Mouse (Mus musculus): Measurements from ENCODE around the gene Adgrd1. TPM values are rescaled to one million over a fixed set of nuclear protein-coding genes. Genes with fewer than 3 reads are reported as not detected.

Adgrd1 gene
- 3.3 TPM in 2 replicates for polyA plus RNA-seq (2012; rRNA removed)

DNA sequence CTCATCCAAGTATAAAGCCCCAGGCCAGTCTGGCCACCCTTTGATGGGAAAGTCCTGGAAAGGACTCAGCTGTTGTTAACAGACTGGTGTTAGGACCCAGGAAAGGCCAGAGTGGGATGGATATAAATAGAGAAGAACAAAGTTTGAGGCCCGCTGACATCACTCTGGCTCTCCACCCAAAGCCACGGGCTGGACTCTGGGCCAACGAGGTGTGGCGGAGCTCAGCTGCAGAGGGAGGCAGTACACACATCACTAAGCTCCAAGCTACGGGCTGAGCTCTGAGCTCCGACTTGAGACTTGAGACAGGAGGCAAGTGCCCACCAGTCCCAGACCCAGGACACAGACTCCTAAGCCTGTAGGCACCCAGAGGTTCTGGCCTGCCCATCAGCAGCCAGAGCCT is at the start of gene Adgrd1:
Adgrd1 (plus strand) TSS at position 240 of the 400 bp plus-strand sequence.
- H3K27me3 ChIP-seq (ENCODE audit: control insufficient read depth, insufficient read depth, low read length): no peaks in the 10 kb centered on the region
- peaks cover 7% of the 10 kb centered on the region; the same call in 1 of the 2 replicates for H3K4me1 ChIP-seq (replicated peaks; ENCODE audit: control insufficient read depth, insufficient read depth, low read length)
- 71% methylated on average over 6 of the region's 6 CpGs for WGBS
- H3K4me3 ChIP-seq (ENCODE audit: control insufficient read depth, insufficient read depth, low read length): no peak within 1 kb of the TSS
- H3K36me3 ChIP-seq (ENCODE audit: control insufficient read depth, insufficient read depth, low read length): no peaks in the 10 kb centered on the region
- TF ChIP-seq CTCF (IDR thresholded peaks at IDR 0.05; ENCODE audit: borderline replicate concordance, control insufficient read depth, extremely low read depth, insufficient read depth, low read length, poor library complexity) (no peak), POLR2A (IDR thresholded peaks at IDR 0.05; ENCODE audit: control insufficient read depth, extremely low read depth, insufficient read depth, low read length, poor library complexity) (no peak)
- no peak for DNase-seq
- no peak within 1 kb of the TSS for H3K27ac ChIP-seq (ENCODE audit: control insufficient read depth, insufficient read depth, low read length)

DNA sequence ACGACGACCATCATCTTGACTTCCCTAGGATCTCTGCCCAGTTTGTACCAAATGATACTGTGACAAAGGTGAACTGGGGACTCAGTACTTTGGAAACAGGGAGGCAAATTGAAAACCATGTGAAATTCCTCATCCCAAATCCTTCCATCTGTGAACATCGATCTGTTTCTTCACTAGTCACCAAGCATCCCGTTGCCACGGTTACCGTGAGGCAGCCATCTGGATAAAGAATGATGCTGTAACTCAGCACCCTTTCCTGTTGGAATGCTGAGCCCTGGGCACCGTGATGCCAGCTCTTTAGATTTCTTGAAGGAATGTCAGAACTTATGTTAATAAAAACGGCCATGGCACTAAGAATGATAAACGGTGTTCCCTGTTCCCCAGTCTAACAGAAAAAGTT is 47.2 kb upstream of the Adgrd1 start:
- Histone ChIP-seq H3K27me3 (ENCODE audit: control insufficient read depth, insufficient read depth, low read length) (no peaks in the 10 kb centered on the region), H3K36me3 (ENCODE audit: control insufficient read depth, insufficient read depth, low read length) (no peaks in the 10 kb centered on the region), H3K4me3 (ENCODE audit: control insufficient read depth, insufficient read depth, low read length) (no peak overlapping the region), H3K27ac (ENCODE audit: control insufficient read depth, insufficient read depth, low read length) (no peak overlapping the region), H3K4me1 (replicated peaks; ENCODE audit: control insufficient read depth, insufficient read depth, low read length) (no peaks in the 10 kb centered on the region)
- WGBS: 88% methylated on average over 9 of the region's 9 CpGs
- TF ChIP-seq CTCF (IDR thresholded peaks at IDR 0.05; ENCODE audit: borderline replicate concordance, control insufficient read depth, extremely low read depth, insufficient read depth, low read length, poor library complexity) (no peak), POLR2A (IDR thresholded peaks at IDR 0.05; ENCODE audit: control insufficient read depth, extremely low read depth, insufficient read depth, low read length, poor library complexity) (no peak)
- no peak for DNase-seq

DNA sequence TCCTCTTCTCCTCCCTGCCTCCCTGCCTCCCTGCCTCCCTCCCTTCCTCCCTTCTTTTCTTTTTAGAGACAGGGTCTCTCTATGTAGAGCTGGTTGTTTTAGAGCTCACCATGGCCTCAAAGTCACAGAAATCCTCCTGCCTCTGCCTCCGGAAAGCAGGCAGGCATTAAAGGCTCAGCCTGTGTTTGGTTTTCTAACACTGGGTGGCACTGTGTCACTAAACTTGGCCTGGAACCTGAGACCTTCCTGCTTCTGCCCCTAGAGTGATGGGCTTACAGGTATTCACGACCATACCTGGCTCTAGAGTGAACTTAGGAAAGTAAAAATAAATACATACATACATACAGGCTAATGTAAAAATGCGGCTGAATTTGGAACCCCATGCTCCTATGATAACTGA is 44.6 kb upstream of the Adgrd1 start:
- no peak for DNase-seq
- H3K27me3 ChIP-seq (ENCODE audit: control insufficient read depth, insufficient read depth, low read length): no peaks in the 10 kb centered on the region
- WGBS: 81% methylated on average over 3 of the region's 3 CpGs
- no peak overlapping the region for H3K27ac ChIP-seq (ENCODE audit: control insufficient read depth, insufficient read depth, low read length)
- no peaks in the 10 kb centered on the region for H3K36me3 ChIP-seq (ENCODE audit: control insufficient read depth, insufficient read depth, low read length)
- H3K4me3 ChIP-seq (ENCODE audit: control insufficient read depth, insufficient read depth, low read length): no peak overlapping the region
- no peak for TF ChIP-seq POLR2A (IDR thresholded peaks at IDR 0.05; ENCODE audit: control insufficient read depth, extremely low read depth, insufficient read depth, low read length, poor library complexity)
- no peaks in the 10 kb centered on the region for H3K4me1 ChIP-seq (replicated peaks; ENCODE audit: control insufficient read depth, insufficient read depth, low read length)

DNA sequence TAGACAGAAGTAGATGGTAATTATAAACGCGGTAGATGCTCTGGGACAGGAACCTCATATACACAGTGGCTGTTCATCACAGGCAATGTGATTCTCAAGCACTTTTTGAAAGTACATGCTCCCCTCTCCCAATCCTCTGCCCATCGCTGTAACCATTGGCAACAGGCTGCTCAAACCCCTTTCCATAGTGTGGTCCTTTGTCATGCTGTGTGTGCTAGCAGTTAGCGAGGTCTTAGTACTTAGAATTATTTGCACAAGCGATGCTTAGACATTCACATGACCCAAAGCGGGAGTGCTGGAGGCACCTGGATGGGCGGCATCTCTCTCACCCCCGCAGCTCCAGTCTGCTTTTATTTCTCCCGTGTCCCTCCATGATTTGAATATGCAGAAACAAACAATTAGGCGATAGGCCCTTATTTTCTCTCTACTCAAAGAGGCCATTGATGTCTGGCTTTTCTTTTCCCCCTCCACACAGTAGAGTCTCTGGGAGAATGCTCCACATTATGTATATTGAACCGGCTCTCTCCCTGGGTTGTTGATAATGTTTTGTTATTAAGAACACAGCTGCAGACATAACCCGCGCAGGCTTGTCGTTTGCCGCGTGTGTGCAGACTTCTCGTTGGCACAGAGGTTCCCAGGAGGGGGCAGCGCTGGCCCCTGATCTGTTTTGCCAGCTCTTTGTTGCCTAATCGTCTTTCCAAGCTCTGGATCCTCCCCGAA is 43.8 kb upstream of the Adgrd1 start:
- TF ChIP-seq POLR2A (IDR thresholded peaks at IDR 0.05; ENCODE audit: control insufficient read depth, extremely low read depth, insufficient read depth, low read length, poor library complexity): no peak
- TF ChIP-seq CTCF (IDR thresholded peaks at IDR 0.05; ENCODE audit: borderline replicate concordance, control insufficient read depth, extremely low read depth, insufficient read depth, low read length, poor library complexity): no peak
- no peak for DNase-seq
- WGBS: 61% methylated on average over 20 of the region's 20 CpGs
- Histone ChIP-seq H3K36me3 (ENCODE audit: control insufficient read depth, insufficient read depth, low read length) (no peaks in the 10 kb centered on the region), H3K4me1 (replicated peaks; ENCODE audit: control insufficient read depth, insufficient read depth, low read length) (no peaks in the 10 kb centered on the region), H3K27ac (ENCODE audit: control insufficient read depth, insufficient read depth, low read length) (no peak overlapping the region), H3K27me3 (ENCODE audit: control insufficient read depth, insufficient read depth, low read length) (no peaks in the 10 kb centered on the region), H3K4me3 (ENCODE audit: control insufficient read depth, insufficient read depth, low read length) (no peak overlapping the region)

DNA sequence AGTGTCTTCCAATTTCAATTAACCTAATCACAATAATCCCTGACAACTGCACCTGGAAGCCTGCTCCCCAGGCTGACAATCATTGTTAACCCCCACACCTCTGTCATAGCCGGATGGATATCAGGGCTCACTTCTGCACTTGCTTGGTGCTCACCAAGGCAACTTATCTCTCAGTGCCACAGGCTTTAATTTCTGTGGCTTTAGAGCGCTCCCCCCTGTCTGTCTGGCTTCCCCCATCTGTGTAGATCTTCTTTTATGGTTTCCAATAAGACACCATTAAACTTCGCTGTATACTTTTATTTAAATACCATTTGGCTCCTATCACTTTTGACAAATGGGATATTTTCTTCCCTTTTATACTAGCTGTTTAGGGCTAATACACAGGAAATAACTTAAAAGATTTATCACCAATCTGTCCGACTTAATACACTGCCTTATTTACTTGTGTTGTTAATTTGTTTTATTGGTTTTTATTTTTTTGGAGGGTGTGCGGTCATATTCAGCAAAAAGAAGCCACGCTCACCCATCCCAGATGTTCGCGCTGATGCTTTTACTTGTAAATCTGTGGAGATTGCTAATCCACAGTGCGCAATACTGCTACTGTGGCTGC is 41.8 kb upstream of the Adgrd1 start:
- 80% methylated on average over 9 of the region's 9 CpGs for WGBS
- no peak for DNase-seq
- H3K4me3 ChIP-seq (ENCODE audit: control insufficient read depth, insufficient read depth, low read length): no peak overlapping the region
- H3K27me3 ChIP-seq (ENCODE audit: control insufficient read depth, insufficient read depth, low read length): no peaks in the 10 kb centered on the region
- H3K36me3 ChIP-seq (ENCODE audit: control insufficient read depth, insufficient read depth, low read length): no peaks in the 10 kb centered on the region
- no peak for TF ChIP-seq CTCF (IDR thresholded peaks at IDR 0.05; ENCODE audit: borderline replicate concordance, control insufficient read depth, extremely low read depth, insufficient read depth, low read length, poor library complexity)
- TF ChIP-seq POLR2A (IDR thresholded peaks at IDR 0.05; ENCODE audit: control insufficient read depth, extremely low read depth, insufficient read depth, low read length, poor library complexity): no peak
- H3K4me1 ChIP-seq (replicated peaks; ENCODE audit: control insufficient read depth, insufficient read depth, low read length): no peaks in the 10 kb centered on the region
- no peak overlapping the region for H3K27ac ChIP-seq (ENCODE audit: control insufficient read depth, insufficient read depth, low read length)

DNA sequence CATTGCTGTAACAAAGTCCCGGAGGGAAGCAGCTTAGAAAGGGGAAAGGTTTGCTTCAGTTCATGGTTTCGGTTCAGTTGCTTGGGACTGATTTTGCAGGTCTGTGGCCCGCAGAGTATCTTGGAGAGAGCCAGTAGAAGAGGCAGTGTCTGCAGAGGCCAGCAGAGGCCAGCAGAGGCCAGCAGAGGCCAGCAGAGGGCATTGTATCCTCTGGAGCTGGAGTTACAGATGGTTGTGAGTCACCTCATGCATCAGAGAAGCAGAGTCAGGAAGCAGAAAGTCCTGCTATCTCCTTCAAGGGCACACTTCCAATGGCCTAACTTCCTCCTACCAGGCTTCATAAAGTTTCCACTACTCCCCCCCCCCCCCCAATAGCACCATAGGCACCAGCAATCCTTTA is 37.4 kb upstream of the Adgrd1 start:
- TF ChIP-seq POLR2A (IDR thresholded peaks at IDR 0.05; ENCODE audit: control insufficient read depth, extremely low read depth, insufficient read depth, low read length, poor library complexity) (no peak), CTCF (IDR thresholded peaks at IDR 0.05; ENCODE audit: borderline replicate concordance, control insufficient read depth, extremely low read depth, insufficient read depth, low read length, poor library complexity) (no peak)
- no peak for DNase-seq
- no peak overlapping the region for H3K4me3 ChIP-seq (ENCODE audit: control insufficient read depth, insufficient read depth, low read length)
- H3K36me3 ChIP-seq (ENCODE audit: control insufficient read depth, insufficient read depth, low read length): no peaks in the 10 kb centered on the region
- 83% methylated on average over 3 of the region's 3 CpGs for WGBS
- H3K27me3 ChIP-seq (ENCODE audit: control insufficient read depth, insufficient read depth, low read length): no peaks in the 10 kb centered on the region
- no peak overlapping the region for H3K27ac ChIP-seq (ENCODE audit: control insufficient read depth, insufficient read depth, low read length)
- H3K4me1 ChIP-seq (replicated peaks; ENCODE audit: control insufficient read depth, insufficient read depth, low read length): peaks cover 3% of the 10 kb centered on the region; the same call in 1 of the 2 replicates
